ENCODE assay signal across 9 mouse cellular contexts in the genomic region with DNA sequence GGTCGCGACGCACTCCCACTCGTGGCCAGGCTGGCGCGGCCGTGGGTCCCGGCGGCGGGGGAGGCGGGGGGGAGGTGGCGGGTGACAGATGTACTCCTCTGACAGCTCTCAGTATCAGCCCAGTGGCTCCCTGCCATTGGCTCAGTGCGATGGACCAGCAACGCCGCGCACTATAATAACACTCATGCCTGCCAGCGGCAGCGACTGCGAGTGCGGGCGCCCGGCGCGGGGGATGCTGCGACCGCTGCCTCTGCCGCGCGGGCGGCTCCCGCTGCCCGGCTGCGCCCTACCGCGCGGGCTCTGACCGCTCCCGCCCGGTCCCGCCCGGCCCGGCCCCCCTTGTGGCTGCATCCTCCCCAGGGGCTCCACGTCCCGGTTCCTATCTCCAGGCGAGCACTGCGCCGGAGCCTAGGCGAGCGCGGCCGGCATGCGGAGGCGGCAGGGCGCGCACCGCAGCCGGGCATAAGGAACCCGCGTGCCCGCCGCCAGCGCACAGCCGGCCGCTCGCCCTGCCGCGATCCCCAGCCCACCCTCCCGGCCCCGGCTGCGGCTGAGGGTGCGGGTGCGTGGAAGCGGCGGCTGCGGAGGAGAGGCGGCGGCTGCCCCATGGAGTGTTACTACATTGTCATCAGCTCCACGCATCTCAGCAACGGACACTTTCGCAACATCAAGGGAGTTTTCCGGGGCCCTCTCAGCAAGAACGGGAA. TPM values are rescaled to one million over a fixed set of nuclear protein-coding genes. Genes with fewer than 3 reads are reported as not detected.
DNase-seq lines count a peak whose midpoint lies in the region; ATAC-seq and TF ChIP-seq lines count a peak whose summit lies in the region.
"Had no signal": no experiment of that assay in that cellular context is flagged by ENCODE, and none has a peak within 500 bp of the region (broad histone marks: within the 10 kb centered on the region; RNA-seq: fewer than 3 reads in every experiment).

A gene (plus strand): TSS at position 38 of the 707 bp plus-strand sequence.

- peak within 1 kb of the TSS; percentile 87 for H3K9ac ChIP-seq in forebrain, postnatal 0 days
- H3K9ac ChIP-seq in liver, embryonic 12.5 days: no peak within 1 kb of the TSS

- WGBS in heart, embryonic 10.5 days: under 1% methylated on average over 74 of the region's 82 CpGs
- under 1% methylated on average over 79 of the region's 82 CpGs for WGBS in forebrain, postnatal 0 days
- 2% methylated on average over 57 of the region's 82 CpGs for WGBS in liver, embryonic 12.5 days (ENCODE audit: insufficient replicate concordance)

- peaks cover 13% of the 10 kb centered on the region; the same call in 1 of the 2 replicates for H3K4me1 ChIP-seq in heart, embryonic 10.5 days
- H3K4me1 ChIP-seq in brown adipose tissue, adult 24 weeks (ENCODE audit: control insufficient read depth, insufficient read depth, insufficient read length, low read length): no peaks in the 10 kb centered on the region
- peaks cover 9% of the 10 kb centered on the region; the same call in 1 of the 2 replicates for H3K4me1 ChIP-seq in forebrain, postnatal 0 days (ENCODE audit: insufficient read depth)
- H3K4me1 ChIP-seq in liver, embryonic 12.5 days: no peaks in the 10 kb centered on the region

- H3K27me3 ChIP-seq in heart, embryonic 10.5 days (ENCODE audit: insufficient read depth, poor library complexity, severe bottlenecking): peaks cover 43% of the 10 kb centered on the region
- H3K27me3 ChIP-seq in forebrain, postnatal 0 days (ENCODE audit: insufficient read depth, low read length): no peaks in the 10 kb centered on the region
- H3K27me3 ChIP-seq in liver, embryonic 12.5 days (replicated peaks): peaks cover 30% of the 10 kb centered on the region

- peak; percentile 87 for ATAC-seq in forebrain, postnatal 0 days
- 0 out of 2 replicates have a peak, but pooled peaks have one; percentile 27 for ATAC-seq in liver, embryonic 12.5 days

- H3K4me2 ChIP-seq in forebrain, postnatal 0 days (ENCODE audit: low read depth): peak within 1 kb of the TSS; percentile 71
- peak within 1 kb of the TSS; percentile 69 for H3K4me2 ChIP-seq in liver, embryonic 12.5 days

- peak; percentile 74 for DNase-seq in heart, embryonic 10.5 days (ENCODE audit: low spot score)
- DNase-seq in heart, adult 8-10 months (ENCODE audit: low spot score): no peak
- DNase-seq in forebrain, postnatal 0 days: peak; percentile 76
- peak; percentile 3 for DNase-seq in kidney, postnatal 14 days
- DNase-seq in right cerebral cortex, adult 2 months (ENCODE audit: low spot score in 2 of 2): peak; percentile 64 to 65
- no peak for DNase-seq in MN1 (ENCODE audit: low spot score)

- H3K4me3 ChIP-seq in heart, embryonic 10.5 days: peak within 1 kb of the TSS; percentile 80
- H3K4me3 ChIP-seq in brown adipose tissue, adult 24 weeks (ENCODE audit: insufficient read depth, low read depth, low read length): peak within 1 kb of the TSS; percentile 14; the same call in 1 of the 2 replicates
- H3K4me3 ChIP-seq in forebrain, postnatal 0 days (ENCODE audit: low read depth, low read length): peak within 1 kb of the TSS; percentile 80
- H3K4me3 ChIP-seq in liver, embryonic 12.5 days: peak within 1 kb of the TSS; percentile 51

- peak within 1 kb of the TSS; percentile 72 for H3K27ac ChIP-seq in heart, embryonic 10.5 days
- H3K27ac ChIP-seq in brown adipose tissue, adult 24 weeks (replicated peaks; ENCODE audit: low read depth, low read length): no peak within 1 kb of the TSS
- H3K27ac ChIP-seq in forebrain, postnatal 0 days (ENCODE audit: low read depth, low read length): peak within 1 kb of the TSS; percentile 92
- H3K27ac ChIP-seq in liver, embryonic 12.5 days: no peak within 1 kb of the TSS

- H3K9me3 ChIP-seq in heart, embryonic 10.5 days: no peaks in the 10 kb centered on the region
- no peaks in the 10 kb centered on the region for H3K9me3 ChIP-seq in forebrain, postnatal 0 days (ENCODE audit: low read length)
- H3K9me3 ChIP-seq in liver, embryonic 12.5 days (replicated peaks): no peaks in the 10 kb centered on the region

- no peak for TF ChIP-seq CTCF in forebrain, postnatal 0 days (IDR thresholded peaks at IDR 0.05; ENCODE audit: low read depth)

- no peaks in the 10 kb centered on the region for H3K36me3 ChIP-seq in heart, embryonic 10.5 days
- H3K36me3 ChIP-seq in forebrain, postnatal 0 days (ENCODE audit: insufficient read depth): no peaks in the 10 kb centered on the region
- no peaks in the 10 kb centered on the region for H3K36me3 ChIP-seq in liver, embryonic 12.5 days

RNA-seq across cellular contexts. Expression of the gene that starts here (rescaled TPM):
- polyA plus RNA-seq in heart, embryonic 10.5 days (2016; fragmentation: Nextera tagmentation; extraction: Ambion mirVana): 0.36 and 0.51 TPM in 2 replicates
- total RNA-seq in heart, adult 8-10 months (2022): not detected
- polyA plus RNA-seq in brown adipose tissue, adult 24 weeks (2012; ENCODE audit: insufficient read depth, insufficient read length, missing spikeins): not detected in 2 replicates
- 10.5 and 14.7 TPM in 2 replicates for total RNA-seq in forebrain, postnatal 0 days (2014; rRNA removed)
- polyA plus RNA-seq in forebrain, postnatal 0 days (2015; fragmentation: Nextera tagmentation; extraction: Ambion mirVana): 8.7 and 12.9 TPM in 2 replicates
- polyA plus RNA-seq in liver, embryonic 12.5 days (2016; fragmentation: Nextera tagmentation; extraction: Ambion mirVana): 0.08 TPM in 2 replicates
- polyA plus RNA-seq: gonadal fat pad, adult 2 months had no signal

Comparison
In these comparisons a context has a peak if more than half of its experiments do, and no peak if none do; other contexts are left out.
1. RNA of the gene that starts here (total RNA-seq): 10.5 to 14.7 TPM in forebrain, postnatal 0 days; not detected in heart, adult 8-10 months; every median in the first group is over 10 times any median in the second.
2. Peak in DNase-seq, H3K4me3 ChIP-seq and H3K27ac ChIP-seq in heart, embryonic 10.5 days; RNA of the gene not detected or under 1 TPM.
3. Peak in ATAC-seq, H3K4me3 ChIP-seq and H3K4me2 ChIP-seq in liver, embryonic 12.5 days; RNA of the gene not detected or under 1 TPM.
4. DNase-seq: peak in forebrain, postnatal 0 days (single experiment), kidney, postnatal 14 days (single experiment) and right cerebral cortex, adult 2 months (2 of 2); none in heart, adult 8-10 months (single experiment) and MN1 (single experiment).
5. H3K4me3 ChIP-seq: peak in every context shown above with its lines; median percentile 80 in heart, embryonic 10.5 days; 80 in forebrain, postnatal 0 days; 51 in liver, embryonic 12.5 days; 14 in brown adipose tissue, adult 24 weeks.